Mouse (Mus musculus) kidney, embryonic 14.5 days (tissue): Measurements from ENCODE around the gene Eci1. TPM values are rescaled to one million over a fixed set of nuclear protein-coding genes. Genes with fewer than 3 reads are reported as not detected.
A peak's percentile ranks its signal among the peaks of the same experiment; 100 is the strongest.

Experiments
- ATAC-seq: fragments of 200-750 bp; cut with Nextera tagmentation; 2 replicates; pipeline ENCODE4 v1.8.0; 2017; ENCODE audit warnings: moderate number of reproducible peaks, mild to moderate bottlenecking, moderate TSS enrichment, moderate library complexity; ENCODE audit not compliant: low FRiP score, low TSS enrichment
- H3K27ac ChIP-seq: fragments of 300-500 bp; sonication (generic); 2 replicates; pipeline ENCODE4 v1.5.1; 2014; ENCODE audit warnings: low read depth, mild to moderate bottlenecking, low read length, moderate library complexity, mixed read lengths
- H3K27me3 ChIP-seq: fragments of 300-500 bp; sonication (generic); 2 replicates; pipeline ENCODE4 v1.6.1; 2014; ENCODE audit warnings: mild to moderate bottlenecking, low read length; ENCODE audit not compliant: control insufficient read depth, insufficient read depth
- H3K36me3 ChIP-seq: fragments of 300-500 bp; sonication (generic); 2 replicates; pipeline ENCODE4 v1.6.1; 2014; ENCODE audit warnings: low read length, mixed read lengths; ENCODE audit not compliant: control insufficient read depth, insufficient read depth
- H3K4me1 ChIP-seq: fragments of 300-500 bp; sonication (generic); 2 replicates; pipeline ENCODE4 v1.6.1; 2014; ENCODE audit warnings: low read length, mixed read lengths; ENCODE audit not compliant: control insufficient read depth, insufficient read depth
- H3K4me2 ChIP-seq: fragments of 300-500 bp; sonication (generic); replicated peaks from 2 replicates; pipeline ENCODE4 v1.6.1; 2014; ENCODE audit warnings: low read depth, mild to moderate bottlenecking, low read length
- H3K4me3 ChIP-seq: fragments of 300-500 bp; sonication (generic); 2 replicates; pipeline ENCODE4 v1.5.1; 2014; ENCODE audit warnings: mild to moderate bottlenecking, low read length
- H3K9ac ChIP-seq: fragments of 300-500 bp; sonication (generic); 2 replicates; pipeline ENCODE4 v1.6.1; 2014; ENCODE audit warnings: low read depth, mild to moderate bottlenecking, low read length, moderate library complexity
- H3K9me3 ChIP-seq: fragments of 300-500 bp; sonication (generic); 2 replicates; pipeline ENCODE4 v1.6.1; 2016; ENCODE audit warnings: low read length; ENCODE audit not compliant: control insufficient read depth
- WGBS: fragments of 180-500 bp; shearing (Covaris S2); extraction: QIAGEN DNeasy Blood & Tissue Kit; methylation state at CpG from one replicate; pipeline ENCODE4 v1.1.7; 2014; 5-methylcytosine and 5-hydroxymethylcytosine counted together
- polyA plus RNA-seq: library from polyadenylated mRNA; unstranded; fragments of >200 nt; fragmentation: Nextera tagmentation; extraction: Ambion mirVana; gene quantifications from 2 replicates; pipeline ENCODE4 v1.2.1, GENCODE M21; 2014

The Eci1 gene
- polyA plus RNA-seq, 1 experiment from 2014 or later = 114 TPM

- Histone ChIP-seq H3K9ac (no peak overlapping the region), H3K4me3 (no peak overlapping the region), H3K27me3 (no peaks in the 10 kb centered on the region), H3K4me2 (no peak overlapping the region), H3K4me1 (peaks cover 45% of the 10 kb centered on the region), H3K9me3 (no peaks in the 10 kb centered on the region), H3K27ac (no peak overlapping the region), H3K36me3 (peaks cover 38% of the 10 kb centered on the region)
- ATAC-seq = no peak
- WGBS = 80% methylated on average over 5 of the region's 5 CpGs
Measured at GRCm38 (mm10) chr17:24474557-24474956, 48.1 kb downstream of the Eci1 start.

GRCm38 (mm10) chr17:24475586-24475985 is 49.1 kb downstream of the Eci1 start:
- Histone ChIP-seq H3K27me3 (no peaks in the 10 kb centered on the region), H3K9ac (no peak overlapping the region), H3K27ac (no peak overlapping the region), H3K4me1 (peaks cover 45% of the 10 kb centered on the region), H3K9me3 (no peaks in the 10 kb centered on the region), H3K4me2 (no peak overlapping the region), H3K4me3 (no peak overlapping the region), H3K36me3 (peaks cover 38% of the 10 kb centered on the region)
- 92% methylated on average over 6 of the region's 6 CpGs for WGBS
- no peak for ATAC-seq

GRCm38 (mm10) chr17:24476022-24476776 is 49.8 kb downstream of the Eci1 start:
- WGBS = 92% methylated on average over 10 of the region's 10 CpGs

GRCm38 (mm10) chr17:24477053-24477984 is 50.9 kb downstream of the Eci1 start:
- Histone ChIP-seq H3K36me3 (peaks cover 38% of the 10 kb centered on the region), H3K4me1 (peaks cover 31% of the 10 kb centered on the region)

More at GRCm38 (mm10) chr17:24476022-24476776, 49.8 kb downstream of the Eci1 start:
- Histone ChIP-seq H3K4me3 (no peak overlapping the region), H3K4me1 (peaks cover 42% of the 10 kb centered on the region), H3K27ac (no peak overlapping the region), H3K4me2 (no peak overlapping the region), H3K36me3 (peaks cover 38% of the 10 kb centered on the region), H3K9me3 (no peaks in the 10 kb centered on the region), H3K27me3 (no peaks in the 10 kb centered on the region), H3K9ac (no peak overlapping the region)
- ATAC-seq = no peak

GRCm38 (mm10) chr17:24477985-24478600 is 51.7 kb downstream of the Eci1 start:
- Histone ChIP-seq H3K9me3 (no peaks in the 10 kb centered on the region), H3K9ac (peak overlapping the region; percentile 81), H3K36me3 (peaks cover 38% of the 10 kb centered on the region), H3K4me2 (peak overlapping the region; percentile 64), H3K27ac (no peak overlapping the region), H3K27me3 (no peaks in the 10 kb centered on the region), H3K4me3 (peak overlapping the region; percentile 75), H3K4me1 (peaks cover 23% of the 10 kb centered on the region)
- peak; percentile 17 for ATAC-seq
- WGBS = 50% methylated on average over 11 of the region's 11 CpGs

More at GRCm38 (mm10) chr17:24477053-24477984, 50.9 kb downstream of the Eci1 start:
- no peaks in the 10 kb centered on the region for H3K9me3 ChIP-seq
- no peak overlapping the region for H3K27ac ChIP-seq
- H3K27me3 ChIP-seq = no peaks in the 10 kb centered on the region
- ATAC-seq = no peak
- H3K4me2 ChIP-seq = peak overlapping the region; percentile 64; the same call in 1 of the 2 replicates
- H3K9ac ChIP-seq = peak overlapping the region; percentile 81; the same call in 1 of the 2 replicates
- WGBS = 91% methylated on average over 20 of the region's 20 CpGs
- peak overlapping the region; percentile 75; the same call in 1 of the 2 replicates for H3K4me3 ChIP-seq

- peak; percentile 93 for ATAC-seq
- Histone ChIP-seq H3K9ac (peak within 1 kb of the TSS; percentile 81), H3K27me3 (no peaks in the 10 kb centered on the region), H3K4me1 (peaks cover 17% of the 10 kb centered on the region), H3K4me3 (peak within 1 kb of the TSS; percentile 75), H3K9me3 (no peaks in the 10 kb centered on the region), H3K36me3 (peaks cover 36% of the 10 kb centered on the region), H3K4me2 (peak within 1 kb of the TSS; percentile 64), H3K27ac (peak within 1 kb of the TSS; percentile 93)
- under 1% methylated on average over 48 of the region's 48 CpGs for WGBS
Measured at GRCm38 (mm10) chr17:24478663-24479380, 52.4 kb downstream of the Eci1 start, which contains the start of gene Mlst8. TSS of gene Mlst8 (minus strand) at chr17:24479078.

GRCm38 (mm10) chr17:24479431-24479830 is 53.0 kb downstream of the Eci1 start:
- H3K9me3 ChIP-seq = no peaks in the 10 kb centered on the region
- peak overlapping the region; percentile 35; the same call in 1 of the 2 replicates for H3K4me2 ChIP-seq
- whole genome bisulfite sequencing = 18% methylated on average over 1 of the region's 1 CpGs
- H3K36me3 ChIP-seq = peaks cover 29% of the 10 kb centered on the region
- H3K27me3 ChIP-seq = no peaks in the 10 kb centered on the region
- no peak overlapping the region for H3K27ac ChIP-seq
- H3K9ac ChIP-seq = no peak overlapping the region
- peak overlapping the region; percentile 75; the same call in 1 of the 2 replicates for H3K4me3 ChIP-seq
- peaks cover 11% of the 10 kb centered on the region for H3K4me1 ChIP-seq
- ATAC-seq = no peak

GRCm38 (mm10) chr17:24480201-24480826 is 53.9 kb downstream of the Eci1 start:
- no peak for ATAC-seq
- H3K36me3 ChIP-seq = peaks cover 21% of the 10 kb centered on the region
- no peak overlapping the region for H3K4me2 ChIP-seq
- H3K27ac ChIP-seq = no peak overlapping the region
- H3K4me3 ChIP-seq = no peak overlapping the region
- peaks cover 10% of the 10 kb centered on the region for H3K4me1 ChIP-seq
- no peaks in the 10 kb centered on the region for H3K27me3 ChIP-seq
- WGBS = 62% methylated on average over 3 of the region's 3 CpGs
- H3K9ac ChIP-seq = no peak overlapping the region
- H3K9me3 ChIP-seq = no peaks in the 10 kb centered on the region
